Mouse (Mus musculus): Measurements from ENCODE around the gene Alpk1. TPM values are rescaled to one million over a fixed set of nuclear protein-coding genes. Genes with fewer than 3 reads are reported as not detected.

Gene Alpk1
- polyA plus RNA-seq (2012; rRNA removed) (2.3 and 3.0 TPM in 2 replicates), polyA plus RNA-seq (2014; fragmentation: Nextera tagmentation; extraction: Ambion mirVana) (0.86 and 1.5 TPM in 2 replicates)

- TF ChIP-seq POLR2A (IDR thresholded peaks at IDR 0.05; ENCODE audit: borderline replicate concordance, extremely low read depth, insufficient read depth, insufficient read length): no peak
- ATAC-seq (ENCODE audit: low FRiP score, low read depth): peak; percentile 86
- H3K9ac ChIP-seq (ENCODE audit: low read depth, low read length, severe bottlenecking): peak within 1 kb of the TSS; percentile 48; the same call in 1 of the 2 replicates
- no peaks in the 10 kb centered on the region for H3K36me3 ChIP-seq (ENCODE audit: control insufficient read depth, insufficient read depth, low read length)
- no peaks in the 10 kb centered on the region for H3K9me3 ChIP-seq (ENCODE audit: control insufficient read depth, low read length)
- WGBS: under 1% methylated on average over 24 of the region's 24 CpGs
- H3K4me1 ChIP-seq (ENCODE audit: control insufficient read depth, insufficient read depth, low read length): no peaks in the 10 kb centered on the region
- H3K4me2 ChIP-seq (replicated peaks; ENCODE audit: low read depth, low read length, severe bottlenecking): peak within 1 kb of the TSS; percentile 79
- no peaks in the 10 kb centered on the region for H3K27me3 ChIP-seq (ENCODE audit: control insufficient read depth, insufficient read depth, low read length)
- H3K4me3 ChIP-seq (replicated peaks; ENCODE audit: low read length): peak within 1 kb of the TSS; percentile 44
- DNase-seq (ENCODE audit: low spot score): peak; percentile 62
- 0 out of 2 replicates have a peak within 1 kb of the TSS, but pooled peaks have one; percentile 26 for H3K27ac ChIP-seq (replicated peaks; ENCODE audit: low read depth, low read length)
Observed at GRCm38 (mm10) chr3:127780021-127780644, at the start of gene Alpk1. Gene Alpk1, minus strand, starts transcription at chr3:127780527.

- Histone ChIP-seq H3K4me2 (replicated peaks; ENCODE audit: low read depth, low read length, severe bottlenecking) (no peak overlapping the region), H3K4me1 (ENCODE audit: control insufficient read depth, insufficient read depth, low read length) (peaks cover 10% of the 10 kb centered on the region; the same call in 1 of the 2 replicates), H3K9me3 (ENCODE audit: control insufficient read depth, low read length) (no peaks in the 10 kb centered on the region), H3K4me3 (replicated peaks; ENCODE audit: low read length) (no peak overlapping the region), H3K27ac (replicated peaks; ENCODE audit: low read depth, low read length) (no peak overlapping the region), H3K36me3 (ENCODE audit: control insufficient read depth, insufficient read depth, low read length) (peaks cover under 1% of the 10 kb centered on the region; the same call in 1 of the 2 replicates), H3K27me3 (ENCODE audit: control insufficient read depth, insufficient read depth, low read length) (no peaks in the 10 kb centered on the region), H3K9ac (ENCODE audit: low read depth, low read length, severe bottlenecking) (no peak overlapping the region)
- ATAC-seq (ENCODE audit: low FRiP score, low read depth) (no peak), DNase-seq (ENCODE audit: low spot score) (no peak)
- 50% methylated on average over 7 of the region's 7 CpGs for WGBS
- no peak for TF ChIP-seq POLR2A (IDR thresholded peaks at IDR 0.05; ENCODE audit: borderline replicate concordance, extremely low read depth, insufficient read depth, insufficient read length)
Observed at GRCm38 (mm10) chr3:127827123-127827522, 46.8 kb upstream of the Alpk1 start.

DNA sequence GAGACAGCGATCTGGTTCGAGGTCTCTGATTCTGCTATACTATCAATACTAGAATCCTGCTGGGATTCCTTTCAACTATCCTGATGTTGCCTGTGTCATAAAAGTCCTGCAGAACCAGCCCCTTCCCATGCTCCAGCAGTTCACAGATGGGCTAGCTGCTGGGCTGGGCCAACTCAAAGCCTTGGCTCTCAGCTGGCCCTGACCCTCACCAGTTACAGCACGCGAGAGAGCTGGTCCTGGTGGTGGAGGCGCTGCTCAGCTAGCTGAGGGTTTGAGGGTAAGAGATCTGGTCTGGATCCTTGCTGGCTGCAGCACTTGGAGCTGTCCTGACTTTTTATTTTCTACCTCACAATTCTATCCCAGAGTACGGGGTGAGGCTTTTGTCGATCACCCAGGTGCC is 46.2 kb upstream of the Alpk1 start:
- no peak for DNase-seq (ENCODE audit: low spot score)
- TF ChIP-seq POLR2A (IDR thresholded peaks at IDR 0.05; ENCODE audit: borderline replicate concordance, extremely low read depth, insufficient read depth, insufficient read length): no peak

DNA sequence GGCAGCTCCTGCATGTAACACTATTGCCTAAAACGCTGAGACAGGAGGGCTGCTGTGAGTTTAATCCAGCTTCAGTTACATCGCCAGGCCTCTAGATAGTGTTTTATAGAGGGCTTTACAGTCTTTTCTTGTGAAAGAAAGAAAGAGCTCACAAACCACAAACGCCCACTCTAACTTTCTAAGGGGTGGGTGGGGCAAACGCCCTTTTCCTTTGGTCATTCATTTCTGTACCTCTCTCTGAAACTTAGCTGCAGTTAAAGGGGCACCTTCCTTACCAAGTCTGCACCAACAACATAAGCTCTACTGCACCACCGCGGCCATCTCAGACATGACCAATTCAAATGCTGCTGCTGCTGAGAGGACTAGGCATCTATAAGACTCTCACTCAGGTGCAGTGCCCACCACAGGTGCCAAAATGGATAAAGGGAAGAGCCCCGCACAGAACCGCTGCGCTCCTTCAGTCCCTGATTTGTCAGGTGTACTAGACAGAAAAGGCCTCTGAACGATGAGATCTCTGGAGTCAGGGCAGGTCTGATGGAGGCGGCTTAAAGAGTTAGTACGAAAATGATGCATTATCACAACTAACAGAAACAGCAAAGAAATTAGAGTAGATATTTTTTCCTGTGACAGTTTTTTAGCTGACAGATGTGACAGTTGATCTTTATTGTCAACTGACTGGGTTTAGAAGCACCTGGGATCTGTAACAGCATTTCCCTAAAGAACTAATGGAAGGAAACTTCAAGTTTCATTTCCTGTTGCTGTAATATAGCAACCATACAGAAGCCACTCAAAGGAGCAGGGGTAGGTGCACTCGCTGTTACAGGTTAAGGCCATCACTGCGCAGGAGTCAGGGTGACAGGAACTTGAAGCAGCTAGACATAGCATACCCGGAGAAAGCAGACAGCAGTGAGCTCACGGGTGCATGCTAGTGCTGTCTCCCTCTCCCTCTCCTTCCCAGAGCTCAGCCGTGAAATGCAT is 43.8 kb upstream of the Alpk1 start:
- 76% methylated on average over 17 of the region's 17 CpGs for WGBS
- no peak overlapping the region for H3K27ac ChIP-seq (replicated peaks; ENCODE audit: low read depth, low read length)
- H3K4me3 ChIP-seq (replicated peaks; ENCODE audit: low read length): no peak overlapping the region
- H3K4me2 ChIP-seq (replicated peaks; ENCODE audit: low read depth, low read length, severe bottlenecking): no peak overlapping the region
- no peak overlapping the region for H3K9ac ChIP-seq (ENCODE audit: low read depth, low read length, severe bottlenecking)
- peaks cover 12% of the 10 kb centered on the region; the same call in 1 of the 2 replicates for H3K4me1 ChIP-seq (ENCODE audit: control insufficient read depth, insufficient read depth, low read length)
- peaks cover 12% of the 10 kb centered on the region; the same call in 1 of the 2 replicates for H3K36me3 ChIP-seq (ENCODE audit: control insufficient read depth, insufficient read depth, low read length)
- H3K9me3 ChIP-seq (ENCODE audit: control insufficient read depth, low read length): no peaks in the 10 kb centered on the region
- TF ChIP-seq POLR2A (IDR thresholded peaks at IDR 0.05; ENCODE audit: borderline replicate concordance, extremely low read depth, insufficient read depth, insufficient read length): no peak
- no peak for DNase-seq (ENCODE audit: low spot score)
- no peak for ATAC-seq (ENCODE audit: low FRiP score, low read depth)
- no peaks in the 10 kb centered on the region for H3K27me3 ChIP-seq (ENCODE audit: control insufficient read depth, insufficient read depth, low read length)

More for the DNA sequence above, 46.2 kb upstream of the Alpk1 start:
- no peak overlapping the region for H3K9ac ChIP-seq (ENCODE audit: low read depth, low read length, severe bottlenecking)
- WGBS: 75% methylated on average over 7 of the region's 7 CpGs
- H3K27ac ChIP-seq (replicated peaks; ENCODE audit: low read depth, low read length): no peak overlapping the region
- H3K36me3 ChIP-seq (ENCODE audit: control insufficient read depth, insufficient read depth, low read length): peaks cover 5% of the 10 kb centered on the region; the same call in 1 of the 2 replicates
- no peak for ATAC-seq (ENCODE audit: low FRiP score, low read depth)
- H3K4me2 ChIP-seq (replicated peaks; ENCODE audit: low read depth, low read length, severe bottlenecking): no peak overlapping the region
- no peaks in the 10 kb centered on the region for H3K9me3 ChIP-seq (ENCODE audit: control insufficient read depth, low read length)
- no peaks in the 10 kb centered on the region for H3K27me3 ChIP-seq (ENCODE audit: control insufficient read depth, insufficient read depth, low read length)
- peaks cover 10% of the 10 kb centered on the region; the same call in 1 of the 2 replicates for H3K4me1 ChIP-seq (ENCODE audit: control insufficient read depth, insufficient read depth, low read length)
- no peak overlapping the region for H3K4me3 ChIP-seq (replicated peaks; ENCODE audit: low read length)

DNA sequence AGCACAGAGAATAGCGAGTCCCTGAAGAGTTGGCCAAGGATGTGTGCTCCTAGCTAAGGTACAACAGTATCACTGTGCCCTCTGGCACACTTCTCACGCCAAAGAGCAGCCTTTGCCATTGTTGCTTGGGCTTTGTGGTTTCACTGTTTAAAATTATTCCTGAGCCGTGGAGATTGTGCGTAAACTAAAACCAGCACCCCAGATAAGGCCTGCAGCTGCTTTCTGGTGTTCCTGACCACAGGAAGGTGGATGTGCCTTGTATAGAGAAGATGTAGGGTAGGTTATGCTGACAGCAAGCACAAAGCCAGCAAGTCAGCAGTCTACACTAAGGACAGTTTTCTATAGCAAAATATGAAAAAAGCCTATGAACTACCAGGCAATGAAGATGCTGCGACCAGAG is 40.9 kb upstream of the Alpk1 start:
- H3K27ac ChIP-seq (replicated peaks; ENCODE audit: low read depth, low read length): no peak overlapping the region
- H3K36me3 ChIP-seq (ENCODE audit: control insufficient read depth, insufficient read depth, low read length): peaks cover 18% of the 10 kb centered on the region
- TF ChIP-seq POLR2A (IDR thresholded peaks at IDR 0.05; ENCODE audit: borderline replicate concordance, extremely low read depth, insufficient read depth, insufficient read length): no peak
- no peaks in the 10 kb centered on the region for H3K9me3 ChIP-seq (ENCODE audit: control insufficient read depth, low read length)
- DNase-seq (ENCODE audit: low spot score) (no peak), ATAC-seq (ENCODE audit: low FRiP score, low read depth) (no peak)
- H3K27me3 ChIP-seq (ENCODE audit: control insufficient read depth, insufficient read depth, low read length): no peaks in the 10 kb centered on the region
- H3K4me3 ChIP-seq (replicated peaks; ENCODE audit: low read length): no peak overlapping the region
- 76% methylated on average over 5 of the region's 5 CpGs for WGBS
- H3K9ac ChIP-seq (ENCODE audit: low read depth, low read length, severe bottlenecking): no peak overlapping the region
- peaks cover 12% of the 10 kb centered on the region for H3K4me1 ChIP-seq (ENCODE audit: control insufficient read depth, insufficient read depth, low read length)
- no peak overlapping the region for H3K4me2 ChIP-seq (replicated peaks; ENCODE audit: low read depth, low read length, severe bottlenecking)
